Mouse (Mus musculus) left cerebral cortex, adult 9 months (tissue): Measurements from ENCODE around the gene Sept9.

ENCODE experiments used
- DNase-seq, 2 experiments: peaks; one replicate each; pipeline ENCODE4 v3.0.0; 2022; ENCODE audit warnings: low spot score in 2 of 2

Gene Sept9

GRCm38 (mm10) chr11:117265270-117265980, 66.0 kb downstream of the Sept9 start:
- no peak for DNase-seq

GRCm38 (mm10) chr11:117265981-117266905, 66.8 kb downstream of the Sept9 start:
- DNase-seq, result peak in 1 of 2 experiments; percentile 65

DNA sequence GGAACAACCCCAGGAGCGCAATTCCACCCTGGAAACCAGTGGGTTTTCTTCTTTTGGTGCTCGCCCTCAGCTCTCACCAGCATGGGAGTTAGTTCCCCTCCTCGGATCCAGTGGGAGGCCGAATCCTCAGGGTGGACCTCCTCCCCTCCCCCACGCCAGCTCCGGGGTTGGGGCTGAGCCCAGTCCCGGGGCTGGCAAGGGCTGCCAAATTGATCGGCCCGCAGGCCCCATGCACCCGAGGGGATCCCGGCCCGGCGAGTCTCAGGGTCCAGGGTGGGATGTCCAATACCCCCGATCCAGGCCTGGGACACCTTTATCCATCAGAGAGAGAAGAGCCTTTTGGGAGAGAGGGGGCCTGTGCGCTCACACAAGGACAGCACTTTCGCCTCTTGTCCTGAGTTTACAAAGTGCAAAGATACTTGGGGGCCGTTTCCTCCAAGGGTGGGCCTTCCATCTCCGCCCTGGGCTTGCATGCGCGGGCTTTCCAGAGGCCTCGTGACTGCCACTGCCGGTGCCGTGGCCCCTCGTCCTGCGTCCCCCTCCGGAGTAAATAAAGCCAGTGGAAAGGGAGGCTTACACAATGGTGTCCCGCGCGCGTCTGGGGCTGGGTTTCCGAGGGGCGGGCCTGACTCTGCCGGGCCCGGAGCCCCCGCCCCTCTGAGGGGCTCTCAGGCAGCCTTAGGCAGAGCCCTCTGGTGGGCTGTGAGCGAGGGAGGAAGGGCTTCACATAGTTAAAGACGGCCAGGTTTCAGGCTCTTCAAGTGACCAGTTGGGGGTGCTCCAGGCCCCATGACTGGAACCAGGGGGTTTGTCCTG, 67.7 kb downstream of the Sept9 start:
- peak in 1 of 2 experiments; percentile 32 for DNase-seq

- DNase-seq, result no peak
These were observed 68.4 kb downstream of the Sept9 start for GRCm38 (mm10) chr11:117267828-117268227.

DNA sequence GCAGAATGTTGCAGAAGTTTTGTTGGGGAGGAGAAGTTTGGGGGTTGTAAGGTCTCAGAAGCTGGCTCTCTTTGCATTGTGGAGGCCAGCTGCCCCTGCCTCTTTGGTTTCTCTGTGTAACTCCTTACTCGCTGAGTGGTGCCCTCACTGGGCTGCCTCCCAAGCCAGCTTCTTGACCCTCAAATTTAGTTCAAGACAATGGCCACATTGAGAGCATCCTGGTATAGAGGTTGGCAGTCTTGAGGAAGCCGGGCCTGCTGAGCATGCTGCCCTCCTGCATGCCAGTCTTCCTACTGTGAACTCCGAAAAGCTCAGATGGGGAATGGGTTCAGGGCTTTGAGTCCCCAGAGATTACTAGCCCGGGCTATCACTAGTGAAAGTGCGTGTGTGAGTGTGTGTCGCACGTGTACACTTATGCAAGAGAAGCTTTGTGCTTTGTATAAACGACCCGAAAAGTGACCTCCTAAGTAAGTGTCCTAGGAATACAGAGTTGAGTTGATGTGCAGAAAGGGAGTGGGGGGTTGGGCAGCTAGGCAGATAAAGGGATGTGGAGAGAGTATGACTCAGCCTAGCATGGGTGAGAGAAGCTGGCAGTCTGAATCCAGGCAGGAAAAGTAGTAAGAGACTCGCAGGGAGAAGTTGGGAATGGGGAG, 69.0 kb downstream of the Sept9 start:
- no peak for DNase-seq

GRCm38 (mm10) chr11:117269053-117269702, 69.7 kb downstream of the Sept9 start:
- DNase-seq, result no peak

DNA sequence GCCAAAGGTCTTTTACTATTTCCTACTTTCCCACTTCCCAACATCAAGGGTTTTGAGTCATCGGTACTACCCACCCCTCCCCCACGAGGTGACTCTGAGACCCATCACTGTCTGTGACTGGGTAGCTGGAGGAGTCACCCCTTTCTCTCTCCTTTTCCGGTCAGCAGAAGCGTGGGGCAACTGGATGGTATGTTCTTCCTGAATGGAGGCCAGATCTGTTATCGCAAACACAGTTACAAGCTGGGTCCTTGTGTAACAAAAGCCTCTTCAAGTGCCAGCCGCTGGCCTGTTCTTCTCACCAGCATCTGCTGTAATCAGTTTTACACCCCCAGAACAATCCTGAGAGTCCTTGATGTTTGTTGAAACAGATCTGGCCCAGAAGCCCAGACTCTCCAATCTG, 70.5 kb downstream of the Sept9 start:
- no peak for DNase-seq

- DNase-seq, result no peak
These were observed 75.5 kb downstream of the Sept9 start for GRCm38 (mm10) chr11:117274973-117275372.

DNA sequence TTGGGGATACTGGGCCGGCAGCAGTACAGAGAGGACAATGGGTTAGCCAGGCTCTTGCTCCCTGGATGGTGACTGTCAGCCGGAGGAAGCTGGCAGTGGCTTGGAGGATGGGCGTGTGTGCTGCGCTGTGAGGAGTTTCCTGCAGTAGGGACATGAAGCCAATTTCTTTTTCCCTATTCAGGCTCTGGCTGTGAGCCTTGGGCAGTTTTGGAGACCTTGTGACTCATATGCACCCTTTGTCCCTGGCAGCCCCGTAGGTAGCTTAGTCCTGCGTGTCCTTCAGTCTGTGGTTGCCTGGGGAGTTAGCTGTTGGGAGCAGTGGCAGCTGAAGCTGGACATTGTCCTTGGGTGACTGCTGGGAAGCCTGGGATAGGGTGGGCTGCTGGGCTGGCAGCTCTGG, 76.5 kb downstream of the Sept9 start:
- no peak for DNase-seq

- DNase-seq, result no peak
These were observed 77.5 kb downstream of the Sept9 start for GRCm38 (mm10) chr11:117276946-117277345.

- DNase-seq, result no peak
These were observed 78.7 kb downstream of the Sept9 start for GRCm38 (mm10) chr11:117278113-117278512.

DNA sequence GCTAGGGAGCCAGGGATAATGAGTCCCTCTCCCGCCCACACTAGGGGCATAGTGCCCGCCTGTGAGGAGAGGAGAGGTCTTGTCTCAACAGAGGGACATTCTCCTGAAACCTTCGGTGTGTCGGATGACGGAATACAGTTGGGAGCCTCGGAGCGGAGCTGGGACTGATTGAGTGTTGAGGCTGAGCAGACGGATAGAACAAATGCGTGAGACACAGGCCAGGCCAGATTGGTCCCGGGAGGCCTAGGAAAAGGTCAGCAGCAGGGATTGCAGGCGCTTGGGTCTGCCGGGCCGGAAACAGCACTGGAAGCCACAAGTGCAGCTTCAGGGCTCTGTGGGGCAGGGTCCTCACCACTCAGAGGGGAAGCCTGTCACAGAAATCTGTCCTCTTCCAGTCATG, 79.1 kb downstream of the Sept9 start:
- DNase-seq, result no peak

DNA sequence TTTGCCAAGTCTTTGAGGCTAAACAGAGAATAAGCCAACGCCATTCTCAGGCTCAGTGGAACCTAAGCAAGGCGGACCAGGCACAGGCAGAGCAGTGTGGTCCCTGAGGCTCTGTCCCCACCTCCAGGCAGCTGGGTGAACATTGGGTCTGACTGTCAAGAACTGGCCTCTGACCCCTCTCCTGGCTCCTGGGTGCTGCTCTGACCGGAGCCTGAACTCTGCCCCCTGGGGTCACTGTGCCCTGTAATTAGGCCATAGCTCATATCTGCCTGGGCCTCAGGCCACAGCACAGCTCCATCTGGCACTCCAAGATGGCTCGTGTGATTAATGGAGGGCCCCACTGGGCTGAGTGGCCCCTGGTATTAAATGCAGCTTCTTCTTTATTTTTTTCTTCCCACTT, 80.5 kb downstream of the Sept9 start:
- DNase-seq, result no peak

DNA sequence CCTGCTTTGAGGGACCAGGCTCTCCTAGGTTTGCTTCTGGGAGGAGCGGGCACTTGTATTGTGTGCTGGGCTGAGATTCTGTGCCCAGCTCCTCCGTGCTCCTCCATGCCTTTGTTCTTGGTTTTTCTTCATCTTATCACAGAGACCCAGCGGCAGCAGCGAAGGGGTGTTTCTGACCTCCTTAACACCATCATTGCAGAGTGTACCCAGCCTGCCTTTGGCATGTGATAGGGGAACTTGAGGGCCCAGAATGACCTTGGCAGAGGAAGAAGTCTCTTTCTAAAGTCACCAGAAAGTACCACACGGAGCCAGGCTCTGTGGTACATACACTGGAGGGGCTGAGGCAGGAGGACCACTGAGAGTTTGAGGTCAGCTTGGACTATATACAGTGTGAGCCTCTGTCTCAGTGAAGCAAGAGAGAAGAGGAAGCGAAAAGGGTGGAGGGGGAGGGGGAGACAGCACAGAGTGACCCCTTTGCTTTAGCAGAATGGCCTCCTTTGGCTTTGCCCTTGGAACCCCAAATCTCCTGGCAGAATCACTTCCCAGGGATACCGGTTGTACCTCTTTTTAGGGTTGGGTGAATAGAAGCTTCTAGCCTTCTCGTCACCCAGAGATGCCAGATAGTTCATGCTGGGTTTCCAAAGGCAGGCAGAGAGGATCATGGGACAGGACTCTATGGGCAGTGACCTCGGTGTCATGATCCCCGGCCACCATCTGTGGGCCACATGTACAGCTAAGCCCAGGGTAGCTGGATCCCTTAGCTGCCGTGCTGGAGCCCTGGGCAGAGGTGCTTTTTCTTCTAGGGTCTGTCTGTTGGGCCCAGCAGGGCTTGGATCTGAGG, 83.8 kb downstream of the Sept9 start:
- no peak for DNase-seq

- no peak for DNase-seq
These were observed 84.5 kb downstream of the Sept9 start for GRCm38 (mm10) chr11:117283889-117284450.

- no peak for DNase-seq
These were observed 85.5 kb downstream of the Sept9 start for GRCm38 (mm10) chr11:117284721-117285605.

DNA sequence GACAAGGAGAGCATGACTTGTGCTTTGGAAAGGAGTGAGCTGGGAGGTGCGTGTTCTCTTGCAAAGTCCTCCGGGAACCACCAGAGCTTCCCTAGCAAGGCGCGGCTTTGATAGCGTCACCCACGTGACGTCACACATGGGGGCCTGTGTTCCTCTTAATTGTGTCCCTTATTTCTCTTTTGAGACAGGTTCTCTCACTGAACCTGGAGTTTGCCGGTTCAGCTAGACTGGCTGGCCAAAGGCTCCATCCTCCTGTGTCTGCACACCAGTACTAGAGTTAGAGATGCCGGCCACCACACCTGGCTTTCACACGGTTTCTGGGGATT, 86.1 kb downstream of the Sept9 start:
- DNase-seq, result no peak

DNA sequence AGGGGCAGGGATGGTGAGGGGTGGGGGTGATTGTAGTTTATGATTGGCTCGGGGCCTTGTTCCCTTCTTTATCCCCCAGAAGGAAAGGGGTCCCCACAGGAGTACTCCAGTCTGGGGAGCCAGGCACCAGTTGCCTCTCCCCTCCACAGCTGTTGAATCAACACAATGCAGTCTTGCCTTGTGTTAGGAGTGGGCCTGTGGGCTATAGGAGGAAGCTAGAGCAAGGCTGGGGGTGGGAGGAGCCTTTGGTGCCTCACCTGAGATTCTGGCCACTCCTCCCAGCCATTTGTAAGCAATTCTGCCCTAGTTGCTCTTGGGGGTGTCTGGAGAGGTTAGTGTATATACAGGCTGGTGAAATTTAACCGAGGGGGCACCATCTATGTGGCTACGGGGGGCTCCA, 88.3 kb downstream of the Sept9 start:
- no peak for DNase-seq

DNA sequence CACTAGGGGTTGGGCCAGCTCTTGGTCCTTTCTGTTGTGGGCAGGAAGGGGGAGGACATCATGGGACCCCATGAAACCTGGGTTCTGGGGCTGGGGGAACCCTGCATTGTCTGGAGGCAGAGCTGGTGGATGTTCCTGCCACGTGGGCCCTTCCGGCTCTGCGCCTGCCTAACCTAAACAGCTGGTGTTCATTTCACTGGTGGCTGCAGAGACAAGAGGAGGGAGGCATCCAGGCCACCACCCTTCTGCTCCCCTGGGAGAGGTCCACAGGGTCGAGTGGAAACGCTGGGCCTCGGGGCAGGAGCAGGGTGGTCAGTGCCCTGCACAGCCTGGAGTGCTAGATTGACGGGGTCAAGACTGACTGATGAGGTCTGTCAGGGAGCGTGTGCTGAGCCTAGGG, 89.3 kb downstream of the Sept9 start:
- DNase-seq, result no peak
